Mouse (Mus musculus) B cell, adult 2 months (primary cell): ENCODE results near the gene Lrp1.

ENCODE experiments used
- DNase-seq, 2 experiments: peaks; one replicate each; pipeline ENCODE4 v3.0.0; 2022

The Lrp1 gene

DNA sequence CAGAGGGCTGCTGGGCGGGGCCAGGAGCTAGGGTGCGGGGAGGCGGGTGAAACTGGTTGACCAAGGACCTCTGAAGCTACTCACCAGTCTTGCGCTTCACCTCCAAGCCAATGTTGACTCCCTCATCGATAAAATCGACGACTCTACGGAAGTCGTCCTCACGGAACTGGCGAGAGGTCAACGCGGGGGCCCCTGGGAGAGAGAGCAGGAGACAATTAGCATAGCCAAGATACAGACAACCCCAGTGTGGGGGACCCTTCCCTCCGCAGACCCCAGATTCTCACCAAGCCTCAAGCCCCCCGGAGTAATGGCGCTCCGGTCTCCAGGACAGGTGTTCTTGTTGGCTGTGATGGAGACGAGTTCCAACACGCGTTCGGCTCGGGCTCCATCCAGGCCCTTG is 103.0 kb downstream of the Lrp1 start:
- DNase-seq: no peak

- DNase-seq: no peak
Measured at GRCm38 (mm10) chr10:127516576-127517260, 104.2 kb downstream of the Lrp1 start.

GRCm38 (mm10) chr10:127515983-127516459 is 104.9 kb downstream of the Lrp1 start:
- DNase-seq: no peak

DNA sequence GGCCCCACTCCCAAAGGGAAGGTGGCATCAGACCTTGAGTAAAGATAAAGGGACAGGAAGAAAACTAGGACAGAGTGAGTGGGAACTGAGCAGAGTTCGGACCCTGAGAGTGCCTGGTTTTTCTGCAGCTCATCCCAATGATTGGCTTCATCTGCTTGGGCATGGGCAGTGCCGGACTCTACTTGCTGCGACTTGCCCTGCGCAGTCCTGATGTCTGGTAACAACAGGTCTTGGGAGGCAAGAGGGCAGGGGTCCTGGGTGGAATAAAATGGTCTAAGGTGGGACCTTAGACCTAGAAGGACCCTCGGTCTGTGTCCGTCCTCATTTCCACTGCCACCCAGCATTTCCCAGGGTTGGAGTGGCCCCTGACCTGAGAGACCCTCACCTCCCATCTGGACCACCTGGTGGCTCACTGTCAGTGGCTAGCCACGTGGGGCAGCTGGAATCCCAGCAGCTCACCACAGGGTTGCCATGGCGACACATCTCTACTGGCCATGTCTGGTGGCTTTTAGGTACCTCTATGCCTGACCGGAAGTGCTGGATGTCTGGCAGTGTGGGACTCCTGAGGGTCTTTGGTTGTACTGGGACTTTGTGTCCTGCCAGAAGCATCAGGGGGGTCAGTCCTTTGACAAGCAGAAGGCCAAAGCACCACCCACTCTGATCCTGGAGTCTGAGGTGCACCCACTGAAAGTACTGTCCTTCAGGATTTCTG is 105.5 kb downstream of the Lrp1 start:
- no peak for DNase-seq

DNA sequence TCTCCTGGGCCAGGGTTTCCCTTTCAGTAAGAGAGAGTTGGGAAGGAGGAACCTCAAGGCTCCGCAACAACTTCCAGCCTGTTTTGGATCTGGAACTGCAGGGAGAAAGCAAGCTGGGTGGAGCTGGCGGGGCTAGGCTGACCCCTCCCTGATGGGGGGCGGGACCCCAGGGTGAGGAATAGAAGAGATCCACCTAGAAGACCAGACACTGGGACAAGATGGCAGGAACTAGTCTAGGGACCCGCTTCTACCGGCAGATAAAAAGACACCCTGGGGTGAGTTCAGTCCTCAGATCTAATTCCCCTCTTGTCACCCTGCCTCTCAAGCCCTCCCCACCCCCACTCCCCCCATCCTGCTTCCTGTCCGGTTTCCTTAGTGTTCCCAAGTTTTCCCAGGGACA is 106.2 kb downstream of the Lrp1 start, which contains the start of gene Ndufa4l2:
Gene Ndufa4l2 (plus strand): TSS at position 204 of the 400 bp plus-strand sequence.
- DNase-seq: no peak

DNA sequence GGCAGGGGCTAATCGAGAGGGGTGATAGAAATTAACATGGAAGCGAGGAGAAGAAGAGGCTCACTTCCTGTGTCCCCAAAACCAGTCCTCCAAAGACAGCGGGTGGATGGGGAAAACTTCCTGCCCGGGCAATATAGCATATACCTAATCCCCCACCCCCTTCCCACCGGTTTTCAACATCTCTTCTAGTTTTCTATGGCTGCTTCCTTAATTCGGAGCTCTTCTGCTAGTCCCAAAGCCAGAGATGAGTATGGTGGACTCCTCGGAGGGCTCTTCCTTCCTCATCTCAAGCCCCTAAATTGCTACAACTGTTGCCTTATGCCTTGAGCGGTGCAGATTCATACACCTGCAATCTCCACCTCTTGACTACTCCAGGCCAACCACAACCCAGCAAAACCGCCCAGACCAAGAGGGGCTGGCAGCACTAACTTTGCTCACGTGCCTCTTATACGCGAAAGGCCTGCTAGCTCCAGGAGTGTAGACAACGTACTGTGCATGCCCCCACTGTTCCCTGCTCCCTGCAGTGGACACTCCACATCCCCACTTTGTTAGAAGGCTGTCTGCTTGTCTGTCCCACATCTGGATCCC is 106.7 kb downstream of the Lrp1 start:
- peak in 1 of 2 experiments; percentile 18 for DNase-seq

- DNase-seq: peak in 1 of 2 experiments; percentile 24
Measured at GRCm38 (mm10) chr10:127513501-127514091, 107.4 kb downstream of the Lrp1 start.

DNA sequence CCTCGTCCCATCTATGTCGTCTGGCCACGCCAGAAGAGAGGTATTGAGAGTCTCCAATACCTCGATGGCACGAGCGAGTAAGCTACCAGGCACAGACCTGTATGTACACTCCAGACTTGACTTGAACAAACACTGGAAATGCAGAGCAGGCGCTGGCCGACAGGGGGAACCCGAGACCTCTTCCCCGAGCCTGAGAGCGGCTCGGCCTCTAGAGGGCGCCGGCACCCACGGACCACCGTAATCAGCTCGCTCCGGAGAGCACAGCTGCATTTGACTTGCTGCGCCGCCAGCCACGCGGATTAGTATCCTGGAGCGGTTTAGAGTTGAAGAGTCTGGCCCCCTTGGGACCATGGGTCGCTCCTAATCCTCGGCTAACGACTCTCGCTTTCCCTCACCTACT is 108.1 kb downstream of the Lrp1 start:
- peak; percentile 97 to 98 for DNase-seq

DNA sequence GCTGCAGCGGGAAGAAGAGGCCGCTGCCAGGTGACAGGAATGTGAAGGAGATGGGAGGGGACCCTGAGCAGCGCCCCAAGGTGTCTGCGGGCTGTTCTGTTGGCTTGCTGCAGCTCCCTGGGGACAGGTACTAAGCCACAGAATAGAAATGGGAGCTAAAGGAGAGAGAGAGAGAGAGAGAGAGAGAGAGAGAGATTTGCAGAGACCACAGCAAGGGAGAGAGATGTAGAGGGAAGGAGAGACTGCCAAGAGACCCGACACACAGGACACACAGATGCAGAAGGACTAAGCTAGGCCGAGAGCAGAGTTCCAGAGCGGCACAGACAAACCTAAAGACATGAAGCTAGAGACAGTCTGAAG is 108.7 kb downstream of the Lrp1 start:
- no peak for DNase-seq

GRCm38 (mm10) chr10:127511634-127512306 is 109.2 kb downstream of the Lrp1 start:
- DNase-seq: peak; percentile 70 to 73

GRCm38 (mm10) chr10:127510895-127511617 is 109.9 kb downstream of the Lrp1 start:
- peak in 1 of 2 experiments; percentile 28 for DNase-seq

DNA sequence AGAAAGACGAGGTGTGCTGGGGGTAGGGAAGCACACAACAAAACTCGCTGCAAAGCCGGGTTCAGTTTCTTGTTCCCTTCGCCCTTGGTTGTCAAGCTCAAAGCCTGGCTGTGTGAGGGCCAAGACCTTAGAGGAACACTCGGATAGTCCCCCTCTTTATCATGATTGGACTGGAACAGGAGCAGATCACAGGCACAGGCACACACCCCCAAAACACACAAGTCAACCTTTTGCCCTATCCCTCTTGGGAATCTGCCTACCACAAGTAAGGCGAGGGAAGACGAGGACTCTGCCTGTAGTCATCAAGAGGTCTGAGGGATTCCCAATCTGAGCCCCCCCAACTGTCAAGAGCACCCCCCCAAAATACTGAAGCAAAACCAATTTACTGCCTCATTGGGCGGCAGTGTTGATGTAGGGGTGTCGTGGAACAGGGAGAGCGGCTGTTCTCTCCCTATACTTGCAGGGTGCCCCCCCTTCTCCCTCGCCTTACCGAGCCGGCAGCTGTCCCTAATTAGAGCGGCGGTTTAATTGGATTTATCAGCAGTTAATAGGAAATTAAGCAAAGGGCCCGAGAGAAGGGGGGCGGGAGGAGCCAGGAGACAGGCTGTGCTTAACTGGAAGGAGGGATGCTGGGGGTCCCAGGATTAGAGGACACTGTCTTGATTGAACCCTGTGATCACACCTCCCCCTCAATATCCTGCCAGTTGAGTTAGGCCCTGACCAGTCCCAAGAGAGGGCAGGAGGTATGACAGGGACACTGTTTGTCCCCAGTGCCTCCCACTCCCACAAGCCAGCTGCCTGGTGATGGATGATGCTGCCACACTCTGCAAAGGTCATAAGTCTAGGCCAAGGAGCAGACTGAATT is 110.9 kb downstream of the Lrp1 start:
- DNase-seq: no peak

DNA sequence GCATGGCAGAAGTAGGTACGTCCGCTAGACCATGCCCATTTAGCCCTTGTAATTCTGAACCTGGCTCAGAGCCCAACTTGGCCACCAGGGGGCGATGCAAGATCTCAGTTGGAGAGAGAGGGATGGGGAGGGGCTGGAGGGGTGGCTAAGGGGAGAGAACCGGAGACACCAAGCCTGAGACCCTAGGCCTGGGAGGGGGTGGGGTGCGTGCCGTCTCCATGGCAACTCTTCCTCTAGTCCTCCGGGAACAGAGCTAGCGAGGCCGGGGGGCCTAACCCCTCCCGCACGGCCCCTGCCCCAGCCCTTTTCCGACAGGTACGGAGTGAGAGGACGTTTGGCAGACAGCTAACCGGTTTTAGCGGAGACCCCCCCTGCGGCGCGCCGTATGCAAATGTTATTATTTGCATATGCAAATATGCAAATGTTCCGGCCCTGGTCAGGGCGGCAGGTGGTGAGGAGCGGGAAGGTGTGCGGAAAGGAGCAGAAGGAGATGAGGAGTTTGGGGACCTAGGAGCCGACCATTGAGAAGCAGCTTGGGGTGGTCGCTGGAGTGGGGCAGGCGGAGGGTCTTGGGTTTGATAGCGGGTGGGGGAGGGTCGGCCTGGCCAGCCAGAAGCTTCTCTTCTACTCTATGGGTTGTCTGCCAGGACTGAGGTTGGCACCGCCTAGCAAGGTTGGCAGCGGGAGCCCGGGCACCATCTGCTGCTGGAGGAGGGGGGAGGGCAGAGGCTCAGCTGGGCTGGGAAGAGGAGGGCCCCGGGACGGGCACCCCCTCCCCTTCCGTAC is 111.7 kb downstream of the Lrp1 start:
- peak; percentile 93 for DNase-seq

GRCm38 (mm10) chr10:127508239-127508638 is 112.7 kb downstream of the Lrp1 start:
- DNase-seq: peak; percentile 87 to 88

DNA sequence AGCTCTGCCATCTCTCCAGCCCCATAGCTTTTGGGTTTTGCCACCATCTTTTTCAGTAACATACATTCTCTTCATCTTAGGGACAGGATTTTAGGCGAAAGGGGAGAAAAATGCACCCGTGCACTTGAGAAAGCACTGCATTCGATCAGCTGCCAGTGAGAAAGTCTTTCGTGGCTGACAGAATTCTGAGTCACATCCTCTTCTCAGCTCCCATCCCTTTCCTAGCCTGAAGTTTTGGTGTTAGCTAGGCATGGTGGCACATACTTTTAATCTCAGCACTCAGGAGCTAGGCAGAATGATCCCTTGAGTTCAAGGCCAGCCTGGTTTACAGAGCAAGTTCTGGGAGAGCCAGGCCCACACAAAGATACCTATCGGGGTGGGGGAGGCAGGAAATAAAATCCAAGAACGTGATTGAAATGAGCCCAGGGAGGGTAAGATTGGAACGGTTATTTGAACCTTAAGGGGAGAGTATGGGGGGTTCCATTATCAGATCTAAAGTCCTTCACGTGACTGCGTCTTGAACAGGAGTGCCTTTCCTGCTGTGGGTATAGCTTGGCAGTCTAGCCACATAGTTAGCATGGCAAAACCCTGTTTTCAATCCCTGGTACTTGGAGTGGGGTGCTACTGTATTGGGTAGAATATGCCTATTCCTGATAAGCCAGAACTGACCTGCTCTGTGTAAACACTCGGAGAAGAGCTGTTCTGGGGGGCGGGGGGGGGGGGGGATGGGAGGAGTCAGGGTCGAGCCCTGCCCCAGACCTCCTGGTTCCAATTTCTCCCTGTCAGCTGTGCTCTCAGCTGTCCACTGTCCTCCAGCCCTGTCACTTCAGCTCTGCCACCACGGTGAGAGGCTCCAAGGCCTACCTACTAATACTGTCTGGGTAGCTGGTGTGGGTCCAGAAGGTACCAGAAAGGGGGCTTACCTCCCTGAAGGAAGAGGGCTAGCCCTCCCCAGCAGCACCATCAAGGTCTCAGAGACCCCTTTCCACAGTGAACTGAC is 119.8 kb downstream of the Lrp1 start, which contains the start of gene Stac3:
Gene Stac3 (plus strand): TSS at position 793 of the 1,000 bp plus-strand sequence.
- no peak for DNase-seq

DNA sequence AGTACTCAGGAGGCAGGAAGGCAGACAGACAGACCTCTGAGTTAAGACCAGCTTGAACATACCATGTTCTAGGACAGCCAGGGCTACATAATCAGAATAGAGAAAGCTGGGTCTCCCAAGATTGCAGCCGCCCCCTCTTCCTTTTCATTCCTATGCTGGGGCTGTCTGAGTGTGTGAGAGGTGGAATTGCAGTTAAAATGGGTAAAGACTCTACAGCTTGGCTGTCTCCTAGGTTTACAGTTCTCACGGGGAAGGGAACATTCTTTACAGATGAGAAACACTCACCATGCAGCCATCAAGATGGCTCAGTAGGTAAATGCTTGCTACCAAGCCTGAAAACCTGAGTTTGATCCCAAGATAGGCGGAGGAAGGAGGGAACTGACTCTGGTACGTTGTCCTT is 120.9 kb downstream of the Lrp1 start:
- no peak for DNase-seq

GRCm38 (mm10) chr10:127499516-127499915 is 121.4 kb downstream of the Lrp1 start:
- no peak for DNase-seq

- DNase-seq: no peak
Measured at GRCm38 (mm10) chr10:127496156-127496555, 124.8 kb downstream of the Lrp1 start.

DNA sequence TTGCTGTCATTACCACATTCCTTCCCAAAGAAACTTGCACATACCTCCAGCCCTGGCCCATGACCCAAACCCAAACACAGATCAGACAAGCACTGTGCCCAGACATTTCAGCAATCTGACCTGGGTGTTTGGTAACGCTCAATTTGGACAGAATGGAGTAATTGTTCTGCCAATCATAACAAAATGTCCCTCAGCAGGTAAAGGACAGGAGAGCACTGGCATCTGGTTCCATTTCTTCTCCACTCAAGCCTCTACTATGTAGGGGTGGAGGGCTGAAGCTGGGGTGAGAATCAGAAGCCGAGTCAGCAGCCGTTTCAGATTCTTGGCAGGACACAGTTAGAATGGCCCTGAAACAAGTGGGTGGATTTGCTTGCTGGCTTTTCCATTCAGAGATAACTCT is 128.8 kb downstream of the Lrp1 start:
- DNase-seq: no peak
